Mouse (Mus musculus) ES-Bruce4 (cell line): ENCODE measurements around the gene Otoa.

Experiments used
- CTCF ChIP-seq: IDR thresholded peaks from one replicate; pipeline ENCODE4 v1.8.1; 2011; ENCODE audit warnings: low read depth, low read length
- POLR2A ChIP-seq: IDR thresholded peaks from one replicate; pipeline ENCODE4 v1.8.1; 2011; ENCODE audit warnings: low read length; ENCODE audit not compliant: insufficient read depth

GRCm38 (mm10) chr7:121075416-121075815 is 6.0 kb upstream of the Otoa start:
- TF ChIP-seq CTCF (no peak), POLR2A (no peak)
